Mouse (Mus musculus): ENCODE data around the gene Ndufab1. TPM values are rescaled to one million over a fixed set of nuclear protein-coding genes. Genes with fewer than 3 reads are reported as not detected.
"Not testable (repeated sequence)": the region's sequence is repeated elsewhere in the genome, so short reads cannot be mapped to it uniquely, and the experiment has no call there.

The Ndufab1 gene
- polyA plus RNA-seq, 1 experiment from 2014 or later = 610 TPM

DNA sequence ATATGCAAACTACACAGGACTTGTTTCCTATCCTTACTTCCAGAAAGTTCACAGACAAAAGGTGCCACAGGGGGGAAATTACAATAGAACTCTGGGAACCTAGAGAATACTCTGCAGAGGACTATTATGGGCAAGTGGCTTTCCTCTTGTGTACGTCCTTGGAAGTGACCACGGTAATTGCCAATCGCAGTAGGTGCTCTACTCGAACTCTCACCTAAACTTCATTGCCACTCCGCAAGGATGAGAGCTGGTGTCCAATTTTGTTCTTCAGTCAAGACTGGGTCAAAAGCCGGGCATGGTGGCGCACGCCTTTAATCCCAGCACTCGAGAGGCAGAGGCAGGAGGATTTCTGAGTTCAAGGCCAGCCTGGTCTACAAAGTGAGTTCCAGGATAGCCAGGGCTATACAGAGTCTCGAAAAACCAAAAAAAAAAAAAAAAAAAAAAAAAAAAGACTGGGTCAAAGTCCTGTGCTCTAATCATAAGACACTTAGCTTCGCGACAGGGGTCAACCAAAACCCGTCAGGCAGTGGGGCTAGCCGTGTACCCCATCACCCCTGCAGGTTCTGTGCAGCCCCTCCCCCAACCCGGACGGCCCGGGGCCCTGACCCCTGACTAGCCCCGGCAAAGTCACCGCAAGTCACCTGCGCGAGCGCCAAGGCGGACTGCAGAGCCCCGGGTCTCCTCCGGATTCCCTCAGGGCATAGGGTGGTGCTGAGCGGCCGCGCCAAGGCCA is 506 bp downstream of the Ndufab1 start:
- Histone ChIP-seq H3K4me1 (peaks cover 13% of the 10 kb centered on the region), H3K9ac (peak overlapping the region; percentile 76), H3K36me3 (replicated peaks) (peaks cover 23% of the 10 kb centered on the region), H3K4me2 (peak overlapping the region; percentile 83), H3K4me3 (replicated peaks) (peak overlapping the region; percentile 60)
- H3K27ac ChIP-seq, H3K9me3 ChIP-seq, H3K27me3 ChIP-seq: not testable (repeated sequence)
- 7% methylated on average over 25 of the region's 28 CpGs for WGBS
- ATAC-seq (ENCODE audit: low FRiP score) = peak; percentile 80

DNA sequence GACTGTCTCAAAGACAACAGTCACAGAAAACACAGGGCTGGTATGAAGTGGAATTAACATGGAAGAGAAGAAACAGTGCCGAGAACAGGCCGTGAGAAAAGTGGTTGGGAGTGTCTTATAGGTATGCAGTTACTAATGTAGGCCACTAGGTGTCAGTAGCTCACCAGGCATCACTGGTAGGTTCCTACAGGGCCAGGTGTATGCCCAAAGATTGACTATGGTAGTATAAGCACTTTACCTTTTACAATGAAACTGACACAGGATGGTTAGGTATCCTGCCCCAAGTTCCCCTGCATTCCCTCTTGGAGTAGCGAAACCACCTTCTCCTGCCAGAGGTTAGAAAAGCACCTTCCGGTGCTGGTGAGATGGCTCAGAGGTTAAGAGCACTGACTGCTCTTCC is 2.5 kb downstream of the Ndufab1 start:
- no peak for ATAC-seq (ENCODE audit: low FRiP score)
- 67% methylated on average over 4 of the region's 4 CpGs for WGBS
- Histone ChIP-seq H3K4me2 (no peak overlapping the region), H3K4me3 (replicated peaks) (no peak overlapping the region), H3K9me3 (no peaks in the 10 kb centered on the region), H3K4me1 (peaks cover 13% of the 10 kb centered on the region), H3K36me3 (replicated peaks) (peaks cover 42% of the 10 kb centered on the region), H3K27me3 (no peaks in the 10 kb centered on the region), H3K9ac (no peak overlapping the region), H3K27ac (no peak overlapping the region)

DNA sequence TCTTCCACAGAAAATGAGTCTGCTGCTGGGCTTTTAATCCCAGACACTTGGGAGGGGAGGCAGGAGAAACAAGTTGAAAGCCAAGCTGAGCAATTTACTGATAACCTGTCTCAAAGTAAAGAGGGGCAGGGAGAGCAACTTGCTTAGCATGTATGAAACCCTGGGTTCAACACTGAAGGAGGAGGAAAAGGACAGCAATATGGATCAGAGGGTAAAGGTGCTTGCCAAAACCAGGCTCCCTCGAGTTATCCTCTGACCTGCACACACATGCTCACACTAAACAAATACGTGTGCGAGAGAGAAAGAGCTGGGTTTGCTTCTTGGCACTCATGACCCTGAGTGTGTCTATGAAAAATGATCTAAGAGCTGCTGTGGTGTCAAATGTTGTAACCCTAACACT is 3.7 kb downstream of the Ndufab1 start:
- ATAC-seq (ENCODE audit: low FRiP score) = no peak
- no peak overlapping the region for H3K4me3 ChIP-seq (replicated peaks)
- WGBS = 94% methylated on average over 3 of the region's 3 CpGs
- H3K9me3 ChIP-seq = no peaks in the 10 kb centered on the region
- H3K4me2 ChIP-seq = no peak overlapping the region
- no peak overlapping the region for H3K9ac ChIP-seq
- H3K36me3 ChIP-seq (replicated peaks) = peaks cover 51% of the 10 kb centered on the region
- peaks cover 13% of the 10 kb centered on the region for H3K4me1 ChIP-seq
- H3K27me3 ChIP-seq = no peaks in the 10 kb centered on the region
- H3K27ac ChIP-seq = no peak overlapping the region

DNA sequence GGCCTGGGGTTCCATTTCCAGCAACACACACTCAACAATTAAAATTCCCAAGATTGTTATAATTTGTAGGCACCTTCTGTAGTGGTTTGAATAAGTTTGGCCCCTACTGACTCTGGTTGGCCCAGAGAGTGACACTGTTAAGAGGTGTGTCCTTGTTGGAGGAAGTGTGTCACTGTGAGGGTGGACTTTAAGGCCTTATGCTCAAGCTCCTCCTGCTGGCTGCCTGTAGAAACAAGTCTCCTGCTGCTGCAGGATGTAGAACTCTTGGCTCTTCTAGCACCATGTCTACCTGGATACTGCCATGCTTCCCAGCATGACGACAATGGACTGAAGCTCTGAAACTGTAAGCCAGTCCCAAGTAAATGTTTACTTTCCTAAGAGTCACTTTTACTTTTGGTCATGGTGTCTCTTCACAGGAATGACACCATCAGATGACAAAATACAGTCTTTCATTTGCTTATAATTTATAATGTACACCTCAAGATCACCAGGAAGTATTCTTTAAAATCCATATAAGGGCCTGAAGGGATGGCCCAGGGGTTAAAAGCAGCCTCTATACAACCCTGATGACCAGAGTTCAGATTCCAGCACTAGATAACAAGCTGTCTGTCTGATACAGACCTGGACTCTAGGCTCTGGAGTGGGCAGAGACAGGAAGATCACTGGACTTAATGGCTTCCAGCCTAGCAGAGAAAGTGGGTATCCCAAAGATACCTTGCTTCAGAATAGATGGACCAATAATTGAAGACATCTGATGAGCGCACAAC is 6.9 kb downstream of the Ndufab1 start:
- WGBS = 97% methylated on average over 2 of the region's 2 CpGs
- 0 out of 2 replicates have a peak, but pooled peaks cover 1% of the 10 kb centered on the region for H3K4me1 ChIP-seq

DNA sequence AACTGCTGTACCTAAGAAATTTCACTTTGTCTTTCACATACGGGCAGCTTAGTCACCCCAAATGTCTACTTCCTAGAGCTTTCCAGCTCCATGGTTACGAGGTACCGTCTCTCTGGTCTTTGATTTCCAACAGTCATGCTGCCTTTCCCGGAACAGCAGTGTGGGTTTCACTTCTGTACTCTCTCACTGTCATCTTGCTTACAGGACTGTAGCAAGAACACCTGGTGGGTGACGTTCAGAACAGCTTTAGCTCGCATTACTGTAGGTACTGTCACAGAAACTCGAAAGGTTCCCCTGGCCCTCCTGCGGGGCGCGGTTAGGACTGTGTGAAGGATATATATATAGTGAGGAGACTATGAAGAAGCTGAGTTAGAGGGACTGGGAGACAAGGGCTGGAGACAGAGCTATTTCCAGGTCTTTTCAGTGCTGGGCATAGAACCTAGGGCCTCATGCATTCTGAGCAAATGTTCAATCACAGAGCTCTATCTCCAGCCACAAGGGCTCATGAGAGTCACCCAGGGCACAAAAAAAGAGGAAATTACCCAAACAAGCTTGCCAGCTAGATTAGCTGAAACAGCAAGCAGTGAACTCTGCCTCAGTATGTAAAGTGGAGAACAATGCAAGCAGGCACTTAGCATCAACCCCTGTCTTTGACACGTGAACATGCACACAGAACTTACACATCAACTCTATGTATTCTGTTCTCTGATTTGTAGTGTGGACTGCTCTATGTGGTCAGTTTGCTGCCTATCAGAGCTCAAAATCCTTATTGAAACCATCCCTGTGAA is 14.3 kb downstream of the Ndufab1 start:
- H3K4me1 ChIP-seq = no peaks in the 10 kb centered on the region
- H3K9me3 ChIP-seq = no peaks in the 10 kb centered on the region
- H3K27ac ChIP-seq = no peak overlapping the region
- no peak for ATAC-seq (ENCODE audit: low FRiP score)
- H3K4me2 ChIP-seq = no peak overlapping the region
- no peak overlapping the region for H3K4me3 ChIP-seq (replicated peaks)
- 95% methylated on average over 11 of the region's 11 CpGs for WGBS
- H3K9ac ChIP-seq = no peak overlapping the region
- H3K36me3 ChIP-seq (replicated peaks) = peaks cover 77% of the 10 kb centered on the region
- H3K27me3 ChIP-seq = no peaks in the 10 kb centered on the region

More for the DNA sequence above, 6.9 kb downstream of the Ndufab1 start:
- Histone ChIP-seq H3K27me3 (no peaks in the 10 kb centered on the region), H3K4me2 (no peak overlapping the region), H3K9ac (no peak overlapping the region), H3K4me3 (replicated peaks) (no peak overlapping the region), H3K27ac (no peak overlapping the region), H3K36me3 (replicated peaks) (peaks cover 82% of the 10 kb centered on the region), H3K9me3 (no peaks in the 10 kb centered on the region)
- ATAC-seq (ENCODE audit: low FRiP score) = no peak

DNA sequence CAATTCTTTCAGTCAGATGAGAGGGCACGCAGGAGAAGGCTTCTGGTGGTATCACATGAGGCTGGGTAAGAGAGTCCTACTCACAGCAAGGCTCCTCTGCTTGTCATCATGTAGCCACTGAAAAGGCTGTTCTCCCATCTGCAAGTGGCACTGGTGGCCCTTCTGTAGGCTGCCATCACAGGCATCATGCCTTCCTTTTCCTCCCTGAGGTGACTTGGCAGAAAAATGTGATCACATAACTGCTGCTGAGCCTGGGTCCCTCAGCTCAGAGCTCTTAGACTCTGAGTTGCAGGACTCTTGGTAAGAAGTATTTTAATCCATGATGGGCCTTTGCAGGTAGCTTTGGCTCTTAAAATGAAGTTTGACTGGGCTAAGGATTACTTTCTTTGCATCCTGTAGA is 20.6 kb downstream of the Ndufab1 start:
- no peak overlapping the region for H3K27ac ChIP-seq

DNA sequence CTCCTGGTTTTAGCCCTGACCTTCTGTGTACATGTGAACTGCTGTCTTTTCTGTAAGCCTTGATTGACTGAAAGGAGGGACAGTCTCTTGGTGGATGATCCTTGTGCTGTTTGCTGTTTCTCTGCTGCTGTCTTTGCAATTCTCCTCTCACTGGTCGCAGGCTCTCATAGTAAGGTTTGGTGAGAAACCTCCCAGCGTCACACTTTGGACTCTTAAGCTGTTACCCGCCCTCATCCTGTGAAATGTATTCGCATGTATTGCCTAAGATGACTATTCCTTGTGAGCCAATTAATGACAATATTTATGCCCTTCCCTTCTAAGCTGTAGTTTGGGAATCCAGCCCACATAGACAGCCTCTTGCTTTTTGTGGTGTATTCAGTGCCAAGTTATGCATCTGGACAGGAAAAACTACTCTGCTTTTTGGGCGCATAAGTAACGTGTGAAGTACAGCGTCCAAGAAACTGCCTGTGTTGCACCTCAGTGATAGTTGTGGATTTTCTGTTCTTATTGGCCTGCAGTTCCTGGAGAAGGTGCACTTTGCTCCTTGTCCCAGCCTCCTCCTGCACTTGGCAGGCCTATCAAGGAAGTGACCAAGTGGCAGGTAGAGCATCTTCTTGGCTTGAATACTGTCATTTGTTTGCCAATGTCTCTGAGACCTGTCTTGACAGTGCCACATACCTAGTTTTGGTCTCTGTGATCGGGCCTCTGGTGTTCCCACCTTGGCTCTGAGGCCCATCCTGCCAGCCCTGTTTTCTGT is 21.7 kb downstream of the Ndufab1 start:
- no peak for ATAC-seq (ENCODE audit: low FRiP score)
- Histone ChIP-seq H3K4me2 (no peak overlapping the region), H3K9ac (no peak overlapping the region), H3K27ac (no peak overlapping the region), H3K27me3 (no peaks in the 10 kb centered on the region), H3K36me3 (replicated peaks) (peaks cover 74% of the 10 kb centered on the region), H3K4me1 (no peaks in the 10 kb centered on the region), H3K4me3 (replicated peaks) (no peak overlapping the region), H3K9me3 (no peaks in the 10 kb centered on the region)
- WGBS = 93% methylated on average over 8 of the region's 8 CpGs

More for the DNA sequence above, 20.6 kb downstream of the Ndufab1 start:
- Histone ChIP-seq H3K27me3 (no peaks in the 10 kb centered on the region), H3K9me3 (no peaks in the 10 kb centered on the region), H3K4me2 (no peak overlapping the region), H3K36me3 (replicated peaks) (peaks cover 72% of the 10 kb centered on the region), H3K4me3 (replicated peaks) (no peak overlapping the region), H3K9ac (no peak overlapping the region), H3K4me1 (no peaks in the 10 kb centered on the region)
- no peak for ATAC-seq (ENCODE audit: low FRiP score)
- 92% methylated on average over 1 of the region's 1 CpGs for WGBS

DNA sequence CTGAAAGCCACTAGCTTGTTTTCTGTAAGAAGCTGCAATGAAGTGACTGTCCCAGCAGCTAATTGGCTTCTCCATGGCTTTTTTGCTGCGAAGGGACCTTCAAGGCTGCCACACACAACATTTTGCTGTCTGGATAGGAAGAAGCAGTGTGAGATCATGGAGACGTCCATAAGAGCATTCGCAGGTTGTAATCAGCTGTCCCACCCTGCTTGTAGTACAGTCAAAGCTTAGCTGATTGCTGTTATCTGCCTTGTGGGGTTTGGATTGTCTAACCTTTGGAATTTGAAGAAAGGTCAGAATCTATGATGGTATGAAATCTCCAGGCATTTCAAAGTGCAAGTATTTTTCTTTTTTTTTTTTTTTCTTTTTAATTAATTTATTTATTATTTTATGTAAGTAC is 27.3 kb downstream of the Ndufab1 start:
- no peak overlapping the region for H3K27ac ChIP-seq
- H3K27me3 ChIP-seq = no peaks in the 10 kb centered on the region
- H3K4me3 ChIP-seq (replicated peaks) = no peak overlapping the region
- H3K9me3 ChIP-seq = no peaks in the 10 kb centered on the region
- peaks cover 89% of the 10 kb centered on the region for H3K36me3 ChIP-seq (replicated peaks)
- no peak overlapping the region for H3K9ac ChIP-seq
- WGBS = 90% methylated on average over 3 of the region's 3 CpGs
- peaks cover 2% of the 10 kb centered on the region; the same call in 1 of the 2 replicates for H3K4me1 ChIP-seq
- H3K4me2 ChIP-seq = no peak overlapping the region
- no peak for ATAC-seq (ENCODE audit: low FRiP score)

DNA sequence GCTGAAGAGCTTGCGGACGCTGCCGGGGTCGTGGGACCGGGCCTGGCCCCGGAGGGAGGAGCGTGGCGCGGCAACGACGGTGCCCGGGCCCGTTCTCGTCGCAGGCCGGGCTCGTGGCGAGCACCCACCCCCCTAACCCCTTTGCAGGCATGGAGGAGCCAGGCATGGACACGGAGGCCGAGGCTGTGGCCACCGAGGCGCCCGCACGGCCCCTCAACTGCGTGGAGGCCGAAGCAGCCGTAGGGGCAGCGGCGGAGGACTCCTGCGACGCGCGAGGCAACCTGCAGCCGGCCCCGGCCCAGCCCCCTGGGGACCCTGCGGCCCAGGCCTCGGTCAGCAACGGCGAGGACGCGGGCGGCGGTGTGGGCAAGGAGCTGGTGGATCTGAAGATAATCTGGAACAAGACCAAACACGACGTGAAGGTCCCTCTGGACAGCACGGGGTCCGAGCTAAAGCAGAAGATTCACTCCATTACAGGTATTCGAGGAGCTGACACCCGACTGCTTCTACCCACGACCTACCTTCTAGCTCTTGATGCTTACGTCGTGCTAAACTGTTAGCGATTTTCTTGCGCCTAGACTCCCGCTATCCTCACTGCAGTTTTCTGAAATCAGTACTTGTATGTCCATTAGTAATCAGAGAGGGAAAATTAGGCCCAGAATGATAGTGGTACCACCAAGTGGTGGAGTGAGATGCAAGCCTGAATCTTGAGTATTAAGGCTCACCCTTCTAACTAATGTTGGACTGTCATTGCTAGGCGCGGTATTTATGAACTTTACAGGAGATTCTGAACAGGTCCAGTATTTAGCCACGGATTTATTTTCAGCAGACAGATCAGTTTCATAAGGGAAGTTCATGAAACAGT is 33.9 kb downstream of the Ndufab1 start:
- Histone ChIP-seq H3K9ac (peak overlapping the region; percentile 97), H3K4me3 (replicated peaks) (peak overlapping the region; percentile 100), H3K4me1 (peaks cover 29% of the 10 kb centered on the region), H3K9me3 (no peaks in the 10 kb centered on the region), H3K27me3 (no peaks in the 10 kb centered on the region), H3K4me2 (peak overlapping the region; percentile 82), H3K36me3 (replicated peaks) (peaks cover 38% of the 10 kb centered on the region), H3K27ac (peak overlapping the region; percentile 96)
- WGBS = 2% methylated on average over 58 of the region's 58 CpGs
- ATAC-seq (ENCODE audit: low FRiP score) = no peak

DNA sequence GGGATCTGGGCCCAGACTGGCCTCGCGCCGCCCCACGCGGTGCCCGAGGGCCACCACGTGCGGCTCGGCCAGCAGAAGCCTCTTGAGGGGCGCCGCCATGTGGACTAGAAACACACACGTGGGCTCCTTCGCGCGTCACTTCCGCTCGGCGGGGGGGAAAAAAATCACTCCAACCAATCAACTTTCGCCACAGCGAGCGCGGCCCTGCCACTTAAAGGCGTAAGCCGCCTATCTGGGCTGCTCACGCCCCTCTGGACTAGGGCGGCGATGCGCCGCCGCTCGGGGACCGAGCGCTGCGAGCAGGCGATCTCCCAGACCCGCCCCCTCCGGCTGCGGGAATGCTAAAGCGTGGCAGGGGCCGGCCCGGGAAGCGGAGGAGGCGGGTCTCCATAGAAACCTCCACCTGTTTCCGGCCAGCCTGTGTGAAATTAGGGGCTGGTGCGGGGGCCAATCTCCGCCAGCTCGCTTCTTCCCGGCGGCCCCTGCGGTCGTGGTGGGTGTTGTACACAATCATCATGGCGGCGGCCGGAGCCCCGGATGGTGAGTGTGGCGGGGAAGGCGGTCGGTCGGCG is 34.7 kb downstream of the Ndufab1 start, which contains the start of the genes Ubfd1 and Ears2:
Ubfd1 (plus strand) TSS at position 231 of the 572 bp plus-strand sequence.
Ears2 (minus strand) TSS at position 319 of the 572 bp plus-strand sequence.
- H3K4me2 ChIP-seq = peak within 1 kb of the TSS; percentile 82
- peak; percentile 99 for ATAC-seq (ENCODE audit: low FRiP score)
- H3K4me1 ChIP-seq = peaks cover 29% of the 10 kb centered on the region
- no peaks in the 10 kb centered on the region for H3K9me3 ChIP-seq
- under 1% methylated on average over 59 of the region's 60 CpGs for WGBS
- peak within 1 kb of the TSS; percentile 96 for H3K27ac ChIP-seq
- H3K4me3 ChIP-seq (replicated peaks) = peak within 1 kb of the TSS; percentile 100
- H3K9ac ChIP-seq = peak within 1 kb of the TSS; percentile 97
- no peaks in the 10 kb centered on the region for H3K27me3 ChIP-seq
- H3K36me3 ChIP-seq (replicated peaks) = peaks cover 31% of the 10 kb centered on the region
